Mouse (Mus musculus): ENCODE measurements around the gene Camk2g. TPM values are rescaled to one million over a fixed set of nuclear protein-coding genes. Genes with fewer than 3 reads are reported as not detected.

Camk2g gene
- polyA plus RNA-seq, 1 experiment, result 42.3 TPM

- Histone ChIP-seq H3K4me3 (ENCODE audit: control insufficient read depth, insufficient read depth, low read length) (no peak overlapping the region), H3K4me1 (replicated peaks; ENCODE audit: control insufficient read depth, insufficient read depth, low read length) (peaks cover 35% of the 10 kb centered on the region), H3K27ac (ENCODE audit: control insufficient read depth, insufficient read depth, low read length) (no peak overlapping the region), H3K27me3 (ENCODE audit: control insufficient read depth, insufficient read depth, low read length) (no peaks in the 10 kb centered on the region), H3K36me3 (ENCODE audit: control insufficient read depth, insufficient read depth, low read length) (peaks cover 13% of the 10 kb centered on the region)
- no peak for TF ChIP-seq CTCF (IDR thresholded peaks at IDR 0.05; ENCODE audit: borderline replicate concordance, control insufficient read depth, extremely low read depth, insufficient read depth, low read length, poor library complexity)
- TF ChIP-seq POLR2A (IDR thresholded peaks at IDR 0.05; ENCODE audit: control insufficient read depth, extremely low read depth, insufficient read depth, low read length, poor library complexity), result no peak
- no peak for DNase-seq
- 94% methylated on average over 7 of the region's 7 CpGs for WGBS
These were observed 11.0 kb downstream of the Camk2g start for GRCm38 (mm10) chr14:20782860-20783259.

GRCm38 (mm10) chr14:20780217-20780616, 13.7 kb downstream of the Camk2g start:
- Histone ChIP-seq H3K4me3 (ENCODE audit: control insufficient read depth, insufficient read depth, low read length) (no peak overlapping the region), H3K36me3 (ENCODE audit: control insufficient read depth, insufficient read depth, low read length) (peaks cover 15% of the 10 kb centered on the region), H3K27me3 (ENCODE audit: control insufficient read depth, insufficient read depth, low read length) (no peaks in the 10 kb centered on the region), H3K4me1 (replicated peaks; ENCODE audit: control insufficient read depth, insufficient read depth, low read length) (peaks cover 28% of the 10 kb centered on the region), H3K27ac (ENCODE audit: control insufficient read depth, insufficient read depth, low read length) (no peak overlapping the region)
- no peak for TF ChIP-seq CTCF (IDR thresholded peaks at IDR 0.05; ENCODE audit: borderline replicate concordance, control insufficient read depth, extremely low read depth, insufficient read depth, low read length, poor library complexity)
- TF ChIP-seq POLR2A (IDR thresholded peaks at IDR 0.05; ENCODE audit: control insufficient read depth, extremely low read depth, insufficient read depth, low read length, poor library complexity), result no peak
- 92% methylated on average over 8 of the region's 8 CpGs for WGBS
- no peak for DNase-seq

- Histone ChIP-seq H3K4me3 (ENCODE audit: control insufficient read depth, insufficient read depth, low read length) (no peak overlapping the region), H3K36me3 (ENCODE audit: control insufficient read depth, insufficient read depth, low read length) (peaks cover 15% of the 10 kb centered on the region), H3K27ac (ENCODE audit: control insufficient read depth, insufficient read depth, low read length) (no peak overlapping the region), H3K27me3 (ENCODE audit: control insufficient read depth, insufficient read depth, low read length) (no peaks in the 10 kb centered on the region), H3K4me1 (replicated peaks; ENCODE audit: control insufficient read depth, insufficient read depth, low read length) (peaks cover 24% of the 10 kb centered on the region)
- WGBS, result 97% methylated on average over 8 of the region's 8 CpGs
- DNase-seq, result no peak
- no peak for TF ChIP-seq POLR2A (IDR thresholded peaks at IDR 0.05; ENCODE audit: control insufficient read depth, extremely low read depth, insufficient read depth, low read length, poor library complexity)
- no peak for TF ChIP-seq CTCF (IDR thresholded peaks at IDR 0.05; ENCODE audit: borderline replicate concordance, control insufficient read depth, extremely low read depth, insufficient read depth, low read length, poor library complexity)
These were observed 15.4 kb downstream of the Camk2g start for GRCm38 (mm10) chr14:20778496-20778895.

- DNase-seq, result no peak
- 12% methylated on average over 6 of the region's 6 CpGs for WGBS
- H3K4me1 ChIP-seq (replicated peaks; ENCODE audit: control insufficient read depth, insufficient read depth, low read length), result peaks cover 30% of the 10 kb centered on the region
- no peak overlapping the region; the same call in 1 of the 2 replicates for H3K27ac ChIP-seq (ENCODE audit: control insufficient read depth, insufficient read depth, low read length)
- peaks cover 15% of the 10 kb centered on the region for H3K36me3 ChIP-seq (ENCODE audit: control insufficient read depth, insufficient read depth, low read length)
- no peaks in the 10 kb centered on the region for H3K27me3 ChIP-seq (ENCODE audit: control insufficient read depth, insufficient read depth, low read length)
- H3K4me3 ChIP-seq (ENCODE audit: control insufficient read depth, insufficient read depth, low read length), result no peak overlapping the region
- TF ChIP-seq POLR2A (IDR thresholded peaks at IDR 0.05; ENCODE audit: control insufficient read depth, extremely low read depth, insufficient read depth, low read length, poor library complexity), result no peak
- TF ChIP-seq CTCF (IDR thresholded peaks at IDR 0.05; ENCODE audit: borderline replicate concordance, control insufficient read depth, extremely low read depth, insufficient read depth, low read length, poor library complexity), result no peak
These were observed 18.2 kb downstream of the Camk2g start for GRCm38 (mm10) chr14:20775661-20776060.

- WGBS, result 38% methylated on average over 3 of the region's 3 CpGs
- H3K4me1 ChIP-seq (replicated peaks; ENCODE audit: control insufficient read depth, insufficient read depth, low read length), result peaks cover 30% of the 10 kb centered on the region
- no peak for TF ChIP-seq CTCF (IDR thresholded peaks at IDR 0.05; ENCODE audit: borderline replicate concordance, control insufficient read depth, extremely low read depth, insufficient read depth, low read length, poor library complexity)
- no peak for TF ChIP-seq POLR2A (IDR thresholded peaks at IDR 0.05; ENCODE audit: control insufficient read depth, extremely low read depth, insufficient read depth, low read length, poor library complexity)
These were observed 20.5 kb downstream of the Camk2g start for GRCm38 (mm10) chr14:20773410-20773809.

GRCm38 (mm10) chr14:20772808-20773207, 21.1 kb downstream of the Camk2g start:
- no peak for DNase-seq
- H3K4me3 ChIP-seq (ENCODE audit: control insufficient read depth, insufficient read depth, low read length), result no peak overlapping the region
- WGBS, result 5% methylated on average over 6 of the region's 6 CpGs
- TF ChIP-seq POLR2A (IDR thresholded peaks at IDR 0.05; ENCODE audit: control insufficient read depth, extremely low read depth, insufficient read depth, low read length, poor library complexity) (no peak), CTCF (IDR thresholded peaks at IDR 0.05; ENCODE audit: borderline replicate concordance, control insufficient read depth, extremely low read depth, insufficient read depth, low read length, poor library complexity) (no peak)
- peaks cover 30% of the 10 kb centered on the region for H3K4me1 ChIP-seq (replicated peaks; ENCODE audit: control insufficient read depth, insufficient read depth, low read length)
- peaks cover 6% of the 10 kb centered on the region; the same call in 1 of the 2 replicates for H3K36me3 ChIP-seq (ENCODE audit: control insufficient read depth, insufficient read depth, low read length)
- no peaks in the 10 kb centered on the region for H3K27me3 ChIP-seq (ENCODE audit: control insufficient read depth, insufficient read depth, low read length)
- H3K27ac ChIP-seq (ENCODE audit: control insufficient read depth, insufficient read depth, low read length), result no peak overlapping the region

More at GRCm38 (mm10) chr14:20773410-20773809, 20.5 kb downstream of the Camk2g start:
- H3K4me3 ChIP-seq (ENCODE audit: control insufficient read depth, insufficient read depth, low read length), result no peak overlapping the region
- no peaks in the 10 kb centered on the region for H3K27me3 ChIP-seq (ENCODE audit: control insufficient read depth, insufficient read depth, low read length)
- H3K36me3 ChIP-seq (ENCODE audit: control insufficient read depth, insufficient read depth, low read length), result peaks cover 12% of the 10 kb centered on the region
- no peak for DNase-seq
- H3K27ac ChIP-seq (ENCODE audit: control insufficient read depth, insufficient read depth, low read length), result no peak overlapping the region

GRCm38 (mm10) chr14:20771941-20772340, 21.9 kb downstream of the Camk2g start:
- 97% methylated on average over 3 of the region's 3 CpGs for WGBS
- Histone ChIP-seq H3K4me3 (ENCODE audit: control insufficient read depth, insufficient read depth, low read length) (no peak overlapping the region), H3K36me3 (ENCODE audit: control insufficient read depth, insufficient read depth, low read length) (0 out of 2 replicates have a peak, but pooled peaks cover 4% of the 10 kb centered on the region), H3K27ac (ENCODE audit: control insufficient read depth, insufficient read depth, low read length) (no peak overlapping the region), H3K27me3 (ENCODE audit: control insufficient read depth, insufficient read depth, low read length) (no peaks in the 10 kb centered on the region), H3K4me1 (replicated peaks; ENCODE audit: control insufficient read depth, insufficient read depth, low read length) (peaks cover 30% of the 10 kb centered on the region)
- TF ChIP-seq POLR2A (IDR thresholded peaks at IDR 0.05; ENCODE audit: control insufficient read depth, extremely low read depth, insufficient read depth, low read length, poor library complexity), result no peak
- TF ChIP-seq CTCF (IDR thresholded peaks at IDR 0.05; ENCODE audit: borderline replicate concordance, control insufficient read depth, extremely low read depth, insufficient read depth, low read length, poor library complexity), result no peak
- DNase-seq, result no peak

Measured in thymus, adult 2 months (tissue).